Mouse (Mus musculus): ENCODE results near the gene Samd4b.
"Not testable (repeated sequence)": the region's sequence is repeated elsewhere in the genome, so short reads cannot be mapped to it uniquely, and the experiment has no call there.

Gene Samd4b

DNA sequence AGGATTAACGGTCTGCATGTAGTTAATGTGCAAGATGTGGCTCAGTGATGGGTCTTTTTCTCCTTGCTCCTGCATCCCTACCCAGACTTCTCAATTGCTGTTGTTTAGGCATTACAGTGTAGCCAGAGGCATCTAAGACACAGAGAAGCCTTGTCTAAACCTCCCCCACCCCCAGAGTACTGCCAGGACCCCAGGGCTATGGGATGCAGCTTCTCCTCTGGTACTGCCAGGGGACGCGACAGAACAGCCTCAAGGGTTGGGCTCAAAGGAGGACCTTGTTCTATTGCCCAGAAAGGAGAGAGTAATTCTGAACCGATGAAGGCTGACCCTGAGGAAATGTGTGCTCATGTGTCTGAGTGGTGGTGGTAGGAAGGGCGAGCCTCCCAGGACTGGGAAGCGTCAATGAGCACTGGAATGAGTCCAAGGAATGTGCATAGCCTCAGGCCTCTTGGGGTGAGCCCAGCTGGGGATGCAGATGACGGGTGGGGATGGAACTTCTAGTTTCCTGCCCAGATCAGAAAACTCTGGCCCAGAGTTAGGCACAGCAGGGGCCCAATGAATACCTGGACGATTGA lies 179.8 kb downstream of the Samd4b start:
- in situ Hi-C loops (cut with MboI, MseI): no loop called here

GRCm38 (mm10) chr7:28417368-28417767 lies 180.6 kb downstream of the Samd4b start:
- in situ Hi-C loops (cut with MboI, MseI): no loop called here

- in situ Hi-C loops (cut with MboI, MseI): no loop called here
Measured at GRCm38 (mm10) chr7:28412826-28413225, 185.1 kb downstream of the Samd4b start.

DNA sequence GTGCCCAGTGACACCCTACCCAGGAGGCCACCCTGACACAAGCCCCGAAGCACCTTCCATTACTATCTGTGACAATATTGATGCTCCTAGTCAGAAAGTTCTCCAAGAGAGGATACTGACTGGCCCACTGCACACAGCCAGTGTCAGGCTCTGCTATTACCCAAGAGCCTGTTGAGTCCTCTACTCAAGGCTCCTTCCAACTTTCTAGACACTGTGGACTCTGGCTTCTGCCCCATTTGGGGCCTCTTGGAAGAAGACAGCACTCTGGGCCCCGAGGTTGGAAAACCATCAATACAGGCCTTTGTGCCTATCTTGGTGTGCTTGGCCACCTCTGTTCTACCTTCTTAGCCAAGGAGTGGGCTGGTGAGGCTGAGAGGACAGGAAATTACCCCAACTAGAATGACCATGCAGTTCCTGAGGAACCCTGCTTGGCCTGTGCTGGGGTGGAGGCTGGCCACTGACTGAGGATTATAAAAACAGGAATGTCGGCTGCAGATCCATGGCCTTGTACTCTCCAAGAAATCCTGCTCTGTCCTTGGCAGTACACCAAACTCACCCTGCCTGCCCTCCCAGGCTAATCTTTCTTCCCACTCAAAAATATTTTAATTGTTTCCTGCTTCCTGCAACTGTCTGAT lies 187.0 kb downstream of the Samd4b start:
- in situ Hi-C loops (cut with MboI, MseI): no loop called here

- in situ Hi-C loops (cut with MboI, MseI): no loop called here
Measured at GRCm38 (mm10) chr7:28401942-28402341, 196.0 kb downstream of the Samd4b start.

DNA sequence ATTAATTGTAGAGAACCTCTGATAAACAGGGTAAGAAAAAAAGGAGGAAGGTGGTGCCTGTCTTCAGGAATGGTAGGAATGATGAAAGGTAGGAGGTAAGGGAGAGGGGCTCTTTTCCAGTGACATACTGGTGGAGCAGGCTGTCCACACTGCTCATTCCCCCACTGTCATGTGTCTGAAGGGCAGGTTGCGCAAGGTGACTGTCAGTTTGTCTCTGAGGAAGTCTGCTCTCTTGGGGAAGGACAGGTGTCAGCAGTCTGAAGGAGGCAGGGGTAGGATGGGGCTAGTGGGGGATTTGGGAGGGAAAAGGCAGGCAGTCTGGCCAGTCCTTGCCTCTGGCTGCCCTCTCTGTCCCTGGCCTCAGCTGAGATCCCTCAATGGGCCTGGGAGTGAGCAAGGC lies 196.9 kb downstream of the Samd4b start:
- in situ Hi-C loops (cut with MboI, MseI): no loop called here

- in situ Hi-C loops (cut with MboI, MseI): loop anchor here in 1 of 2 experiments (5.0 kb wide), 1 partner anchor 37 kb away; no protein-coding TSS in a partner anchor
Measured at GRCm38 (mm10) chr7:28398696-28399340, 199.1 kb downstream of the Samd4b start.

- in situ Hi-C loops (cut with MboI, MseI): loop anchor here in 1 of 2 experiments (5.0 kb wide), 1 partner anchor 36 kb away; no protein-coding TSS in a partner anchor
Measured at GRCm38 (mm10) chr7:28398000-28398399, 199.9 kb downstream of the Samd4b start.

DNA sequence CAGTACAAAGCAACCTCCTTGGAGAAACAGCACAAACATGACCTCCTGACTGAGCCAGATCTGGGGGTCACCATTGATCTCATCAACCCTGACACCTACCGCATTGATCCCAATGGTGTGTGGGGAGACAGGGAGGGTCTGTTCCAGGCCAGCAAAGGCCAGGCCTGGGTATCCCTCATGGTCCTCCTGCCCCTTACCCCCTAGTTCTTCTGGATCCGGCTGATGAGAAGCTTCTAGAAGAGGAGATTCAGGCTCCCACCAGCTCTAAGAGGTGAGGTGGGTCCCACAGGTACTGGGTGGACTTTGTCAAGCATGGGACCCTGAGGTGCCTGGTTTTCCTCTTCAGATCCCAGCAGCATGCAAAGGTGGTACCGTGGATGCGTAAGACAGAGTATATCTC lies 202.5 kb downstream of the Samd4b start:
- in situ Hi-C loops (cut with MboI, MseI): loop anchor here in 1 of 2 experiments (5.0 kb wide), 1 partner anchor 33 kb away; no protein-coding TSS in a partner anchor

DNA sequence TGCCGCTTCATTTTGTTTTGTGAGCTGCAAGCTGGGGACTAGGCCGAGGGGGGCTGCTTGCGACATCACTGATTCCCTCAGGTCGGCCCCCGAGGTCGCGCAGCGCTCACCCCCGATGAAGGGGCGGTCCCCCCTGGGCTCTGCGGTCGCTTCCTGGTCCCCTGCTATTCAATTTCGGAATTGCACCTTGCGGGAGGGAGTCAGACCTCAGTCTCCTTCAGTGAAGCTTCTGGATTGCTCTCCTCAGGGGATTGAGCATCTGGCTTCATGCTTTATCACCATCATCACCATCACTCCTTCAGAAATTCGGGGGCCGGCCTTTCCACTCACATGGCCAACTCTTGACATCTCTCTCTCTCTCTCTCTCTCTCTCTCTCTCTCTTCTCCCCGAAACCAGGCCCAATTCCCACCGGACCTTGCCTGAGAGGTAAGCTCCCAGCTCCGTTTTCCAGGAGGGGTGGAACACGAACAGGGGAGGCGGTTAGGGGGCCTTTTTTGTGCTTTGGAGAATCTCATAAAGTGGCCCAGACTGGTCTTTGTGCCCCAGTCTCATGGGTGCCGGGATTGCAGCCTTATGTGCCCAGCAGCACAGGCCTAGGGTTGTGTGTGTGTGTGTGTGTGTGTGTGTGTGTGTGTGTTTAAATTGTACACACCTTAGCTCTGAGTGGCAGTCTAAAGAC lies 204.5 kb downstream of the Samd4b start:
- in situ Hi-C loops (cut with MboI, MseI): no loop called here

- in situ Hi-C loops (cut with MboI, MseI): no loop called here
Measured at GRCm38 (mm10) chr7:28392429-28393271, 205.3 kb downstream of the Samd4b start, which contains the start of the genes Med29 and Paf1. Gene Med29, minus strand, starts transcription at chr7:28392708. Gene Paf1, plus strand, starts transcription at chr7:28392951.

GRCm38 (mm10) chr7:28390331-28390730 lies 207.6 kb downstream of the Samd4b start:
- in situ Hi-C loops (cut with MboI, MseI): no loop called here

GRCm38 (mm10) chr7:28387384-28387783 lies 210.6 kb downstream of the Samd4b start:
- in situ Hi-C loops (cut with MboI, MseI): not testable (repeated sequence)

DNA sequence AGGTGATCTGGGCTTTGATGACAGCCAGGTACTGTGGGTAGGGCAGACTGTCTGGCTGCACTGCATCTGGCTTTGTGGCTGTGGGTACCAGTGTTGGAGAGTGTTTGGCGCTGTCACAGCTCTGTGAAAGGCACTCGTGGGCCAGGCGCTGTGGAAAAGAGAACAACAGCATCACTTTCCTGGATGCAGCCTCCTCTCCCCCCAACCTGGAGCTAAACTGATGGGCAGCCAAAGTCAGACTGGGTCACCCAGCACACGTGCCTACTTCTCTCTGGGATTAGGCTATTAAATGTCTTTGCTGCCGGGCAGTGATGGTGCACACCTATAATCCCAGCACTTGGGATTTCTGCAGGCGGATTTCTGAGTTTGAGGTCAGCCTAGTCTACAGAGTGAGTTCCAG lies 211.1 kb downstream of the Samd4b start:
- in situ Hi-C loops (cut with MboI, MseI): not testable (repeated sequence)

DNA sequence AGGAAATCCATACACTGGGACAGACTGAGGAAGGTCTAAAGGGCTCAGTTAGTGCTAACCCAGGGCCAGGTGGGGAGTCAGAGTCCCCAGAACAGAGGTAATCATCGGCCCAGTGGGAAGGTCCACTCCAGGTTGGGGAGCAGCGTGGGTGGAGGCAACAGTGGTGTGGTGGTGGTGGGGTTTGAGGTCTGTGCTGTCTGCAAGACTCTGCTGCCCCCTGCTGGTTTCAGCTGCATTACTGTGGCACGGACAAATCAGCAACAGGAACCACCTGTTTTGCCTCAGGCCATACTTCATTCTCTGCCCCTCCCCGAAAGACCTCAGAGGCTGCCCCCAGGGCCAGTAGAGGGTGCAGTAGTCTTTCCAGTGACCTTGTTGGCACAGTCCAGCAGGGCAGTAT lies 211.5 kb downstream of the Samd4b start:
- in situ Hi-C loops (cut with MboI, MseI): no loop called here

- in situ Hi-C loops (cut with MboI, MseI): no loop called here
Measured at GRCm38 (mm10) chr7:28386007-28386406, 211.9 kb downstream of the Samd4b start.

GRCm38 (mm10) chr7:28385196-28385595 lies 212.7 kb downstream of the Samd4b start:
- in situ Hi-C loops (cut with MboI, MseI): no loop called here

DNA sequence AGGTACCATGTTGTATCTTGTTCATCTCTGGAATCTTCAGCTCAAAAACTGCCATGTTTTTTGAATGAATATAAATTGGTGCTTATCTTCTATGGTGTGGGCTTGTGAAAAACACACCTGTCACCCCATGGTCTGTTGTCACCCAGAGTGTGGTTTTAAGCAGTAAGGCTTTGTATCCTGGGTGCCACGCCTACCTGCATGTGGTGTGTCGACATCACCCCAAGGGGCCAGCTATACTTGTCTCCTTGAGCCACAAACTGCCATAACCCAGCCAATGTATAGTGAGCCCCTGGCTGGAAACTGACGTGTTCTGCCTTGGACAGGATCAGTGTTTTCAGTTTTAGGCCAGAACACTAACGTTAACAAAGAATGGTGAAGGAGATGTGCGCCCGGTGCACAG lies 213.8 kb downstream of the Samd4b start:
- in situ Hi-C loops (cut with MboI, MseI): no loop called here

DNA sequence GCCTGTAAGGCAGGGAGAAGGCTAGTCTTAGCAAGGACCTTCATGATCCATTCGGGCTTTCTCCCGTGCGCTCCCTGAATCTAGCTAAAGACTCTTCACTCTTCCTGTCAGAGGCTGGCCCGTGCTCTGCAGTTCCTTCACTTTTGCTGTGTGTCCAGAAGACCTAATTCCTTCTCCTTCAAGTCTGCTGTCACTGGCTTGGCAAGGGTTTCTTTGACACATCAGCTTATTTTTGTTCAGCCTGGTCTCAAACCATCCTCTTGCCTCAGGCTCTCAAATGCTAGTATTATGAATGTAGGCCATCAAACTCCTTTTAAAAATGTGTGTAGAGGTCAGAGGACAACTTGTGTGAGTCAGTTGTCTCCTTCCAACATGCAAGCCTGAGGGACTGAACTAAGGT lies 214.3 kb downstream of the Samd4b start:
- in situ Hi-C loops (cut with MboI, MseI): no loop called here

DNA sequence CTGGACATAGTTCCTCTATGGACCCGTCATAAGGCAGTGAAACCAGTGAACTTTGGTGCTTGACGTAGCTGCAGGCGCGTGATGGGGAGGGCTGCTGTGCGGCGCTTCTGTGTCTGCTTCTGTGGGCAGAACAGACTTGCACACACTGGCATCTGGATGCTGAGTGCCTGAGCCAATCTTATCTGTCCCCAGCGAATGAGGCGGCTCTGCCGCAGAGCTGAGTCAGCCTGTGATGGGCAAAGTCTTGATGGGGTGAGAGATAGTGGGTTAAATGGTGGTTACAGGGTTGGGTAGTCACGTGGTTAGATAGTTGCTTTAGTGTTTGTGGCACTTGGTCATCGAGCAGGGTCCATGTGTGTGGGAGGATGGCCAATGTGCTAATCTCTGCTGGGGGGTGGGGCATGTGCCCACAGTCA lies 215.0 kb downstream of the Samd4b start:
- in situ Hi-C loops (cut with MboI, MseI): no loop called here

DNA sequence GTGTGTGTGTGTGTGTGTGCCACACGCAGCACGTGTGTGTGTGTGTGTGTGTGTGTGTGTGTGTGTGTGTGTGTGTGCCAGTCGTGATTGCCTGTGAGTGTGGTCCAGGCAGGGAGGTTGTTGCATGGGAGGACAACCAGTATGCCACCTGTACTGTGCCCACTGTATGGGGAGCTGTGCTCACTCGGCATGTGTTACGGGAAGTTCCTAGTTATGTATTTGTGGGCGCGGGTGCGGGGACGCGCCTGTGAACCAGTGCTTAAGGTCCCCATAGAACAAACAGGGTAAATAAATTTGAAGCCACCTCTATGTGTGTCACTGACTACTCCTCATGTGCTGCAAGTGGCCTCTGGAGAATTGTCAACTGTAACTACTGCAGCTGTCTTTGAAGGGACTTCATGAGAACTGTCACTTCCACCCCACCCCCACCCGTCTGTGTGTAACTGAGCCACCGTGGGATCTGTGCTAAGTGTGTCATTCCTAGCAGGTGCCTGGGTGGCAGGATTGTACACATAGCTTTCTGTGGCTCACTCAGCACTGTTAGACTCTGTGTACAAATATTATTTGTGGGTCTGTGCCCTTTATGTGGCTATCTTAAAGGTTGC lies 215.5 kb downstream of the Samd4b start:
- in situ Hi-C loops (cut with MboI, MseI): no loop called here
